Mouse (Mus musculus) heart, postnatal 10 days (tissue): ENCODE results near the gene Ucp1. TPM values are rescaled to one million over a fixed set of nuclear protein-coding genes. Genes with fewer than 3 reads are reported as not detected.
"Not testable (repeated sequence)": the region's sequence is repeated elsewhere in the genome, so short reads cannot be mapped to it uniquely, and the experiment has no call there.

ENCODE experiments used
- DNase-seq, 2 experiments: peaks; one replicate each; pipeline ENCODE4 v3.0.0; 2021
- intact Hi-C: fragments of 180-260 bp; cut with DNase I; formaldehyde crosslinking; loops from one replicate; pipeline ENCODE4 v1.15.1; 2025
- total RNA-seq, 2 experiments: library from RNA; stranded (reverse); gene quantifications; 2 replicates each; pipeline ENCODE4 v1.2.3; 2021

Ucp1 gene
- 100 to 1,000 TPM; 110 to 572 TPM for total RNA-seq

DNA sequence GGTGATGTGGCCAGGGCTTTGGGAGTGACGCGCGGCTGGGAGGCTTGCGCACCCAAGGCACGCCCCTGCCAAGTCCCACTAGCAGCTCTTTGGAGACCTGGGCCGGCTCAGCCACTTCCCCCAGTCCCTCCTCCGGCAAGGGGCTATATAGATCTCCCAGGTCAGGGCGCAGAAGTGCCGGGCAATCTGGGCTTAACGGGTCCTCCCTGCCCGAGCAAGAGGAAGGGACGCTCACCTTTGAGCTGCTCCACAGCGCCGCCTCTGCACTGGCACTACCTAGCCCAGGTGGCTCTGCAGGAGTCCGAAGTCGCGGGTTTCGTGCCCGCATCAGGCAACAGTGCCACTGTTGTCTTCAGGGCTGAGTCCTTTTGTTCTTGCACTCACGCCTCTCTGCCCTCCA lies at the start of gene Ucp1:
Gene Ucp1 (plus strand): TSS at position 177 of the 400 bp plus-strand sequence.
- DNase-seq = no peak
- intact Hi-C loops = no loop called here

DNA sequence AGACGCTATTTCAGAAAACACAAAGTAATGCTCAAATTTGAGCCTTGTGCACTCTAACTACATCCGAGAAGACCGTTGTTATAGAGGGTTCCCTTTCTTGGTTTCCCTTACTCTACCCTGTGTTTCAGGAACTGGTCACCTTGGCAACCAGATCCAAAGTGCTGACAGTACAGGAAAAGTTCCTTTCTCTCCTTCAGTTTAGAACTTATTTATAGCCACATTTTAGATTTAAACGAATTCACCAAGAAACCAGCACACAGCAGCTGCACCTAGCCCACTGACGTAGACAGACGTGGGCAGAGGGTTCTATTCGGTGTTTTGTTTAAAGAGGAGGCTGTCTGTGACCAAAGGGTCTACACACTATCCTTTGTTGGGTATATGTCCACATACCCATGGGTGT lies 46.0 kb upstream of the Ucp1 start:
- intact Hi-C loops = no loop called here
- no peak for DNase-seq

DNA sequence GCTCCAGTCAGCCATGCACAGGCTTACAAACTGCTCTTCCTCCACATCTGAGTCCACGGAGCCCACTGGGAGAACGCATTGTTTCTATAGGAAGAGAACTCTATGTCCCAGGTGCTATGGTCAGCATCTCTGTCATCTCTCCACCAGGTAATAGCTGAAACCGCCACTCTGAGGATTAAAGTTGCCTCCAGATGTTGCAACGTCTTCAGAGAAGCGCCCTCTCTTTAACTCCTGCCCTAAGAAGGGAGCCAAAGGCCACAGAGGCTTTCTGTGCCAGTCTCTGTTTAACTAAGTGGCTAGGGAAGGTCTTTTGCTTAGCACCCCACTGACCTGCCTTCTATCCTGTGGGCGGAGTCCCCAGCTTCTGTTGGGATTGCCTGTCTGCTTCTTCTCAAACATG lies 39.3 kb upstream of the Ucp1 start:
- DNase-seq = no peak
- intact Hi-C loops = no loop called here

DNA sequence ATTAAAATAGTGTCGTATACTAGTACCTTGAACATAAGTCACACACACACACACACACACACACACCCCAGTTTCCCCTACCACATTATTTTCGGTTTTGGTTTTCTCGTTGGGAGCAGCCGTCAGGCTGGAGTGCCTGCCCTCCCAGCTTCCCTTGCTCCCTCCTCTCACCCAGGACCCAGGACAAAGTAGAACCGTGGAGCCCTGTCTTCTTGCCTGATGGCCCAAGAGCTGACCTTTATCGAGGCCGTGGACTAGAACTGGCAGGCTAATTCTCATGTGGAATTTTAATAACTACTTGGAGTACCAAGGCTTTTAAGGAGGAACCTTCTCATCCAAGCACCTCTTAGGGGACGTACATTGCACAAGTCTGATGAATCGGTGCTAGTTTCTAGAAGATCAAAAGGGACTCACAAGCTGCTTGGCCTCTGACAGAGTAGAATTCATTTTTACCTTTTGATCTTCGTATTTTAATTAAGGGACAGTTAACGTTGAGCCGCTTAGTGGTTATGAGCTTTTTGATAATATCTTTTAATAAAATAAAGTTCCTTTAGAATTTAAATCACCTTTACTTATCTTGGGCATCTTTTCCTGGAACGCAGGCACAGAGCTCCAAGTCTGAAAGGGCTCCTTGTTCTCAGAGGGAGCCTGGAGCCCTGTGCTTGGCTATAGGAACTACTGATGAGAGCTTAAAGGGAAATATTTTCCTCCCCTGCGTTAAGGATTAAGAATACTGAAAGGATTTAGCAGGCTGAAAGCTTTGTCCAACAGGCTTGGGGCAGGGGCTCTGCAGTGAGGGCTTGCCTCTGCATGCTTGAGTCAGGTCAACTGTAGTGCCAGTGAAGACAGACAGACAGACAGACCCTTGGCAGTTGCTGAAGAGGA lies 38.5 kb upstream of the Ucp1 start:
- DNase-seq = no peak
- intact Hi-C loops = no loop called here

DNA sequence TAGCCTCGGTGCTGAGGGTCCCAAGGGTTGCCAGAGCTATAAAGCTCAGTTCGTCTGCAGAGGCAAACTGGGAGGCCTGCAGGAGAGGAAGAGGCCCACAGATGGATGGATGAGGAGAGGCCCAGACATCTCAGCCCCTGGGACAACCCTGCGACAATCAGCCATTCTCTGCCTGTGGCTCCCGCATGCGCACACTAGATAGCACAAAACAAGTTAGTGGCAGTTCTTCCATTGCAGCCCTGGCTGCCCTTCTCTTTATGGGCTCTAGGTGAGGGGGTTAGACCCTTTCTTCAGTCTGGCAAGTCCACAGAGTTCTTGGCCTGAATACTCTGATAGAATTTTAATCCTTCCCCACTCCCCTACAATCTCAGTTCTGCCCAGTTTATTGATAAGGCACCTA lies 37.4 kb upstream of the Ucp1 start:
- no peak for DNase-seq
- intact Hi-C loops = no loop called here

DNA sequence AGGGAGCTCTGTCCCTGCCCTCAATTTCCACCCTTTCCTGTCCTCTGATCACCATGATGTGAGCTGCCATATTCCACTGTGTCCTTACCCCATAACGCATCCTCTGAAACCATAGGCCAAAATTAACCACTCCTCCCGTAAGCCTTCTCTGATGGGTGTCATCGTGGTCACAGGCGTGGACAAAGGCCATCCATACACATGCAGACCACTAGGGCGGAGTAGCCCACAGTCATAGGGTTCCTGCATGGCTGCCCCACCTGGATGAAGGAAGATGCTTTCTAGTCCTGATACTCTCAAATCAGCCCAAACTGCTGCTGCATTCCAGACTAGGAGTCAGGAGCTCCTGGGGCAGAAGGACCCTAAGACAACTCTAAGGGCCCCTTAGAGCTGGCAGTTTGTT lies 32.5 kb upstream of the Ucp1 start:
- intact Hi-C loops = no loop called here
- no peak for DNase-seq

DNA sequence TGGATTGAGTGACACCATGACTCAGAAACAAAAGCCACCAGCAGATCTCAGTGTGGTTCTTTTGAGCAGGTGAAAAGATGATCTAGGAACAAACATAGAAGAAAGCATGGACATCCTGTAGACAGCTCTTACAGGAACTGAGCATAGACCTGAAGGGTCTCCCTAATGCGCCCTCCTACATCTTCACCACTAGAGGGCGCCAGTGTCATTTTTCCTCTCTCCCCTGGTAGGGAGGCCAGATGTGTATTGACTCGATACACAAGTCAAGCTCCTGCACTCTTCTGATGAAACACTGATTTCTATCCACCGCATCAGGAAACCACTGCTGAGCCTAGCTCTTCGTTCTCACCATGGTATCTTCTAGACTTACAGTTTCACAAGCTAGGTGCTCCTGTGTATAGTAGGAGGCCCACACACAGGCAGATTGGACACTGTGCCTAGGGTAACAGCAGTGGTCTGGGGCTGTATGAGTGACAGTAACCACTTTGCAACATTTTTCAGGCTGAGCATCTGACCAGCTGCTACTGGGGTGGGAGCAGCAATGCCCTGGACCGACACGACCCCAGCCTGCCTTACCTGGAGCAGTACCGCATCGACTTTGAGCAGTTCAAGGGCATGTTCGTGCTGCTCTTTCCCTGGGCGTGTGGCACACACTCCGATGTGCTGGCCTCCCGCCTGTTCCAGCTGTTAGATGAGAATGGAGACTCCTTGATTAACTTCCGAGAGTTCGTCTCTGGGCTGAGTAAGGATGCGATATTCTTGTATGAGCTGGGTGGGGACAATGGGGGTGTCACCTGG lies 29.5 kb upstream of the Ucp1 start:
- intact Hi-C loops = loop anchor here (2.0 to 10.0 kb wide), 4 partner anchors 82 to 192 kb away; no protein-coding TSS in a partner anchor
- peak; percentile 61 to 78 for DNase-seq

DNA sequence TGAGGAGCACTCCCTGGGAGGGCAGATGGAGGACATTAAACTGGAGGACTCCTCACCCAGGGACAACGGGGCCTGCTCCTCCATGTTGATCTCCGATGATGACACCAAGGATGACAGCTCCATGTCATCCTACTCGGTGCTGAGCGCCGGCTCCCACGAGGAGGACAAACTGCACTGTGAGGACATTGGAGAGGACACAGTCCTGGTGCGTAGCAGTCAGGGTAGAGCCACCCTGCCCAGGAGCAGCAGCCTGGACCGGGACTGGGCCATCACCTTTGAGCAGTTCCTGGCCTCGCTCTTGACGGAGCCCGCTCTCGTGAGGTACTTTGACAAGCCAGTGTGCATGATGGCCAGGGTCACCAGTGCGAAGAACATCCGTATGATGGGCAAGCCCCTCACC lies 19.0 kb upstream of the Ucp1 start:
- intact Hi-C loops = no loop called here
- no peak for DNase-seq

DNA sequence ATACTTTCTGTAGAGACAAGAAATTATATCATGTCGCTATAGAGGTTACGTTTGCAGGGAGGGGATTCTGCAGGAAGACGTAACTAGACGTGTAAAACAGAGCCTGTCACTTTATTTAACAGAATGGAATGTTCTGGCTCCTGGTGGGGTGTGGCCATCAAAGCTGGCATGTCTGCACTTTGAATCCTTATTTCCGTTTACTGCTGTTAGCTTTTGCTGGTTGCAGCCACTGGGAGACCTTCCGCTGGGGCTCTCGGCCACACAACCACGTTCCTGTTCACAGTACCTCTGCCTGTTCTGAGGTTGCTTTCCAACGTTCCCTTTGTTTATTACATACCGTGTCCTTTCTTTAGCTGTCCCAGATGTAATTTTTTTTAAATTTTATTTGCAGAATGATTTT lies 17.7 kb upstream of the Ucp1 start:
- peak in 1 of 2 experiments; percentile 18 for DNase-seq
- intact Hi-C loops = no loop called here

DNA sequence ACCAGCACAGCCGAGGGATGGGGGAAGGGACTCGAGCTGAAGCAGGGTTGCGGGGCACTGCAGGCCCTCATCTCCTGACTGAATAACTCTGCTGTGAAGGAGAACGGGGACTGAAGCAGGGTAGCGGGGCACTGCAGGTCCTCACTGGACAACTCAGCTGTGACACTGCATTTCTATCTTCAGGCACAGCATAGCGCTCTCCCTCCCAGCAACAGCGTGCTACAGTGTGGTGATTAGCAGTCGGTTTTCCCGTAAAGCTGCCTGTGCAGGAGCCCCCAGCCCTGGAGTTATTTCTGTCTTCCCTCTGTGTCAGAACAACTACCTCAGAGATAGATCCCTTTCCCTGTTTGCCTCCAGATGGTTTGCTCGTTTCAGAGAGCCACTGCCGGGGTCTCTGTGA lies 15.7 kb upstream of the Ucp1 start:
- no peak for DNase-seq
- intact Hi-C loops = no loop called here

DNA sequence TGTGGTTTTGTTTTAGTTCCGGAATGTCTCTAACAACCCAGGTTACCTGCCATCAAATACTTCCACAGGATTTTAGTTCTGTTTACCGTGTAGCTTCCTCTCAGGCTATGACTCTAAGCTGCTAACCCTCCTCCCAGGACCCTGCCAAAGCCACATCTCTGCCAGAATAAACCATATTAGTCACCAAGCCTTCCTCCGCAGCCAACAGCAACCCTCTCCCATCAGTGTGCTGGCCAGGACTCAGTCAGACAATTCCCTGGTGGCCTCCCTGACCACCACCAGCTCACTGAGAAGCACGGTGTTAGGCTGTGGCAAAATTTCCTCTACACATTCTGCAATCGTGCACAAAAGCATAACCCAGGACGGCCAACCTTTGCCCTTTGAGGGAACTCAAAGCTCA lies 11.7 kb upstream of the Ucp1 start:
- DNase-seq = peak; percentile 27 to 45

DNA sequence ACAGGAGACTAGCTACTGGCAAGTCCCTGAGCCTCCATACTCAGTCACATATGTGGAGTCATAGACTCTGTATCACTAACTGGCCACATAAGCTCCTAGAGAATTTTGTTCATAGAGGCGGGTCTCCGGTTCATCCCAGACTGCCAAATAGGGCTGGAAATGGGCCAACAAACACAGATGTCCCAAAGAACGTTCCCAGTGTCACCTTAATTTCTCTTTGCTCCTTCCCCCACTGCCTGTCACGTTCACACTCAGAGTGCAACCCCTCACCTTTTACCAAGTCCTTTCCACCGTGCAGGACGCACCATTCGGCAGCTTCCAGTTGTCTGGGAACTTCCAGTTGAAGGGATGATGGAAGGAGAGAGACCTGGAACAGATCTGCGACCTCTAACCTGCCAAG lies 4.8 kb upstream of the Ucp1 start:
- no peak for DNase-seq
- intact Hi-C loops = no loop called here

More for the DNA sequence above, 11.7 kb upstream of the Ucp1 start:
- intact Hi-C loops = no loop called here

DNA sequence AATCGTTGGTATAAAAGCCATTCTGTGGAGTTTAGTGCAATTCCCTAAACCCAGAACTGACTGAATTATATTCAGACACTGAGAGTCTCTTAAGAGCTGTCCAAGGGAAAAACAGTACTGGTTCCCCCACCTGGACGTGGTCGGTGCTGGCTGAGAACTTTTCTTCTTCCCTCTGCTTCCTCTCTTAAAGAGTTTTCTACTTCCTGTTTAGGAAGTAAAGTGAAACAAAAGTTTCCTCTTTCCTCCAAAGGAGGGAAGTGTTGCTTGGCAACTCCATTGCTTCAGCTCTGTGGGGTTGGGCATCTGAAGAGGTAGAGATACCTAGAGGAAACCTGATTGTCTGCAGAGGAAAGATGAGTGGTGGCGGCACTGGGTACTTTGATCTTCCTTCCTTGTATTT lies 7.2 kb downstream of the Ucp1 start:
- no peak for DNase-seq
- intact Hi-C loops = no loop called here

DNA sequence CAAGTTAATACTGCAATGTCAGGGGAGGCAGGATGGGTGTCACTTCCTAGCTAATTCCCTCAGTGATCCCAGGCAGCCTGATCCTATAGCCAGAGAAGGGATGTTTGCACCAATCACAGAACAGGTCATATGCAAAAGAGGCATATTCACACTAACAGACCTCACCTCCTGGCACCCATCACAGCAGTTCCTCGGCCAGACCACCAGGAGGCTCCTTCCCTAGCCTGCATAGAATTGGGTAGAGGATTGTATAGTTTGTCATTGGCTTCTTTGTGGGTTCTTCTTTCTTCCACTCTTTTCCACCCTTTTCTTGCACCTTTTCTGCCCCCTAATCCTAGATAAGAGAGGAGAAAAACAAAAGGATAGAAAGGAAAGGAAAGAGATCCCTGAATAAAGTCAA lies 10.0 kb downstream of the Ucp1 start:
- intact Hi-C loops = no loop called here

DNA sequence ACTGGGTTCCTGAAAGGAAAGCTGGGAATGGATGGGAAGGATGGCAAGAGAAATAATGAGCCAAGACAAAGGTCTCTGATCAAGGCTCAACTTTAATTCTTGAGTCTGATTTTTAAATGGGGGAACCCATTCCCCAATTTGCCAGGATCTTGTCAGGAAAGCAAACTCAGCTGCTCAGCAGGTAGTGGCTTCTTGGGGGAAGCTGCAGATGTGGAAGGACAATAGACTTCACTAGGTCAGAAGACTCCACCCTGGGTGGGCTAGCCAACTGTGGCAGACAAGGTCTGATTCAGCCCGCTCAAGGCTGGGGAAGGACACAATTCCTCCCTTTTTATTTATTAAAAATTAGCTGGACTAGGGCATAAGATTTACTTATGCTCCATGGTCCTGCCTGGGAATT lies 14.8 kb downstream of the Ucp1 start:
- no peak for DNase-seq
- intact Hi-C loops = no loop called here

More for the DNA sequence above, 10.0 kb downstream of the Ucp1 start:
- DNase-seq = peak in 1 of 2 experiments; percentile 17

DNA sequence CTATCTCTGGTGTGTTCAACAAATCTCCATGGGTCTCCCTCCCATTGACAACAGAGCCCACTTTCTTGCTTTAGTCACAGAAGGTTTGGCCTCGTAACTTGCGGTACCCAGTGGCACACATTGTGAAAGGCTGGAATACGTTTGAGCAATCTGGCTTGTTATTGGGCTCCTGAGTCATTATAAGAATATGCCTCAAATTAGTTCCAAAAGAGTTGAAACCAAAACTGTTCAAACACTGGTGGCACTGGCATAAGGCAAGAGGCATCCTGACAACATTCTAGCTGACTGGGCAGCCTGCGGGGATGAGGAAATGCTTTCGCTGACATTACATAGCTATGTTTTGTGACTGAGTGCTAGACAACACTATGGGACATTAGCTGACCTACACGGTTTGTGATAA lies 19.7 kb downstream of the Ucp1 start:
- intact Hi-C loops = no loop called here

DNA sequence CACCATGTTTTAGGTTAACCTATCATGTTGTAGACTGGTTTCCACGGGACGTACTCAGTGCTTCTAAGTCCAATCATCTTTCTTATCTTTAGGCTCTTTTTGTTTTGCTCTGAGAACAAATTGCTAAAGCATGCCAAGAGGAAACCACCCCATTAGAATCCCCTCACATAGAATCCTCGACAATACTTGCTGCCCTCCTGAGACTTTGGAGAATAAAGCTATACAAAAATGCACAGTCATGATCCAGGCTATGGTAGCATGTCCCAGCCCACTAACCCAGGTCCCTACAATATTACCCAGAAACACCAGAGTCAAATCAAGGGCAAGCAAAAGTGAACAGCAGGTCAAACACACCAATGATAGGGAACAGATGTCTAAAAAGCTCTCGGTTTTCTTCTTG lies 24.9 kb downstream of the Ucp1 start:
- DNase-seq, intact Hi-C loops: not testable (repeated sequence)

More for the DNA sequence above, 19.7 kb downstream of the Ucp1 start:
- DNase-seq = no peak

DNA sequence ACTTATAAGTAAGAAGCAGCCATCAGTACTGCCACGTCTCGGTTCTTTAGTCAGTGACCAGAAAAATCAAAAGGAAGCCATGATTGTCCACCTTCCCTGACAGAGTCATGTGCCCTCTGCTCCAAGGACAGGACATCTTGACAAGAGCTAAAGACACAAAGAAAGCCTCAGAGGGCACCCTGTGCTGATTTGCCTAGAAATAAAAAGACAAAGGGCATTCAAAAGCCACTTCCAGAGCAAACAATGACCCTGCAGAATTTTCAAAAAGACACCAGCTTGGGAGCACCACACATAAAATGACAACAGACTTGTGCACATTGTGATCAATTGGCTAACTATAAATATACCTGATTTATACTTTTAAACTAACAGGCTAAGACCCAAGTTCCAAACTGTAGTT lies 25.5 kb downstream of the Ucp1 start:
- no peak for DNase-seq
- intact Hi-C loops = no loop called here

DNA sequence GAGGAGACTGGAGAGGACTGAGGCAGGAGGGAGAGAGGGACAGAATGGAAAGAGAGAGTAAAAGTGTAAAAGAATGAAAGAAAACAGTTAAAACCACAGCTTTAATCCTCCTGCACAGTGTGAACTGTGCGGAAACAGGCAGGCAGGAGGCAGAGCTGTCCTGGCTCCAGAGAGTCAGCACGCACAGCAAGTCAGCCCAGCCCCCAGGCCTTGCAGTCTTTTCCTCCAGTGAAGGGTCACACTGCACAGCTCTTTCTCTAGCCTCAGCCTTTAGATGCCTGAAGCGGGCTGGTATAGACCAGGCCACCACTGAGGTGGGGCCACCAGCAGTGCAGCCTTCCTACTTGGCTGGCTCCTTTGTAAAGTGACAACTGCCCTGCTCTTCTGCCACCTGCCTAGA lies 30.4 kb downstream of the Ucp1 start:
- DNase-seq = no peak
- intact Hi-C loops = no loop called here

DNA sequence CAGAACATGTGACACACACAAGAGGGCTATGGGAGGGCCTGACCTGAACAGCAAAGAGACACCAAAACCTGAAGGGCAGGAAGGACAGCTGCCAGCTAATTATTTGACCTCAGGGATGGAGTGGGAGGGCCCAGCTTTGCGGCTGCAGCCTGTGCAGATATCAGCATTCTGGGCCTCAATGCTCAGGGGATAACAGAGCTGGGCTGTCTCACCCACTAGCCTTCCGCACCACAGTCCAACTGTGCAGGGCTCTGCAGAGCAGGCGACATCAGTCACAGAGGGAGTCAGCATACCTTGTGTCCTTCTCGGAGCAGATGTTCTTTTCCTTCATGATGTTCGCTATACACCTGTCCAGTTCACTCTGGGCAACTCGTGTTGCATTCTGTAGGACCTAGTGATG lies 32.2 kb downstream of the Ucp1 start:
- intact Hi-C loops = no loop called here
- no peak for DNase-seq

DNA sequence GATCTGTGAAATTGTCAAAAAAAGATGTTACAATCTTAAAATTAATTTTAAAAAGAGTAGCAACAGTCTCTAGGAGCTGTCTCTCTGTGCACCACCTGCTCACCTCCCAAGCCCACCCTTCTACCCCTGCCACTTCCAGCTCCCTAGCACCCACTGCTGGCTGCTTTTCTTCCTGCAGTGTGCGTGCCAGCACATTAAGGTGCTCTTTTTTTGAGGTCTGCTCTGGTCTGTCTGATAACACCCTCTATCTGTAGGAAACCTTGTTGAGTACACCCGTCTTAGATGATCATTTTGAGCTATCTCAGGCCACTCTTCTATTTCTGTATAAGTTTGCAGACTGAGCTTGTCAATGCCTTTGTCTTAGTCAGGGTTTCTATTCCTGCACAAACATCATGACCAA lies 32.9 kb downstream of the Ucp1 start:
- intact Hi-C loops = no loop called here
- DNase-seq = no peak

DNA sequence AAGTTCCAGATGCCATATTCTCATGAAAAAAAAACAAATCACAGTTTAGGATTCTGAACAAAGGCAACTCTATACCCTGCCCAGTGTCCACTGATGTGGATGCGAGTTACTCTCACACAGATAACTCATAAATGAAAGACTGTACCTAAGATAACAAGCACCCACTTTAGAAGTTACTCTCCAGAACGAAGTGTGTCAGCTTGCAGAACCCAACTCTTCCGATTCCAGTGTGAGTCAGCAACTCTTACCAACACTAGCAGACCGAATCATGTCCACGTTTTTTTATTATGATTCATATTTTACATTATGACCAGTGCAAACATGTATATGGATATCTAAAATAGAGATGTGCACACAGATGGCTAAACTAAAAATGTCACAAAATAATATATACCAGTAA lies 37.7 kb downstream of the Ucp1 start:
- intact Hi-C loops = no loop called here

More for the DNA sequence above, 37.7 kb downstream of the Ucp1 start:
- no peak for DNase-seq
